Mouse (Mus musculus): ENCODE results near the gene Pik3r1.
A peak's percentile ranks its signal among the peaks of the same experiment; 100 is the strongest.

The Pik3r1 gene

DNA sequence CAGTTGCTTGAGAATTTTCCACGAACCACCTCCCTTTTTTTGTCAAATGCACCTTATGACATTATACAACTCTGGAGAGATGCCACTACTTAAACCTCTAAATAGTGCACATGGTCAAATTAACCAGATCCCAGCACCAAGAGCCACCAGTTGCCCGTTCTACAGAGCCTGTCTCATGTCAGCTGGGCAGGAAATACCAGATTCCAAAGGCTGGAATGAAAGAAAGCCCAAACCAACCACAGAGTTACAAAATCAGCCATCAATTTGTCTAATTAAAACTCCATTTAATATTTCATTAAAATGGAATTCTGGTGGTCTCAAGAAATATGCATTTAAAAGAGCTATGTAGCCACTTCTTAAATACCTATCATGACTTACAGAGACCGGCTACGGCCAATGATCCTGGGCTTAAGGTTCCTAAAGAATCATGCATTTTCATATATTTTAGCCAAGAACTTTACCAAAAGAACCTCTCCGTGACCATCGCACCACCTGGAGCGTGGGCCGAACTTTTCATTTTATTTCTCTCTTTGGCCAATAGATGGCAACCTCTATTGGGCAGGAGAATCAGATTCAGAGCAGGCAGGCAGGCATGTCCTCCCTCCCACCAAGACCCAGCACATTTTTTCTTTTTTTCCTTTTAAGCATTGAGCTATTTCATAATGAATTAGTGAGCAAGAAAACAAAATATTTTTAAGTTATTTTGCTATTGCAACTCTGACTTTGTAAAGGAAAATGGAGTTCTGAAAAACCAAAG, 32.5 kb downstream of the Pik3r1 start:
- DNase-seq = no peak

DNA sequence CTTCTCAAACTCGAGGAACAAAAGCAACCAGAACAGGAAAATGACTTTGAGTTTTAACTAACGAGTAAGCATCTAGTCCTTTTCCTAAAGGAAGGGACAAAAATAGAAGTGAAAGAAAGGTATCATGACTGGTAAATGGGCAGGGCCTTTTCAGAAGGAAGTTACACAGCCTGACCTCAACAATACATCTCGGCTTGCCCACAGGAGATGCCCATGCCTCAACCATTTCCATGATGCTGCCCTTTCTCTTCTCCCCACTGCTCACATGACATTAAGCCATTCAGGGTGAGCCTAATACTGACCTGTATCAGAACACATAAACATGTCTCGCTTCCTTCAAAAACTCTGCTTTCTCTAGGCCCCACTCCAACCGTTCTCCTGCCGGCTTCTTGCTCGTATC, 33.8 kb downstream of the Pik3r1 start:
- no peak for DNase-seq

DNA sequence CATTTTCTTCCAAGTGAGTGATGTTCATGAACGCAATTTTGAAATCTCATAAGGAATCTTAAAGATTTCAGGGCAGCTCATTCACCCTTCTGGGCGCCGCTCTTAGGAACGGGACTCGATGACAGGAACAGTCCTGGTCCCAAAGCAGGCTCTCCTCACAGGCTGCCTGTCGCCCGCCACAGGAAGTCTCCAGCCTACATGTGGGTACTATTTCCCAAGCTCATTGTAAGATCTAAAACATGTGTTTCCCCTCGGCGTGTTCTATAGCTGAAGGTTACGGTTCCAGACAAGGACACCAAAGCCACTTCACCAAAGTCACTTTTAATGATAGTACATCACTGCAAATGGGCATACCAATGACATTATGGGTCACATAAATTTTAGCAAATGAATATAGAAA, 35.3 kb downstream of the Pik3r1 start:
- no peak for DNase-seq

DNA sequence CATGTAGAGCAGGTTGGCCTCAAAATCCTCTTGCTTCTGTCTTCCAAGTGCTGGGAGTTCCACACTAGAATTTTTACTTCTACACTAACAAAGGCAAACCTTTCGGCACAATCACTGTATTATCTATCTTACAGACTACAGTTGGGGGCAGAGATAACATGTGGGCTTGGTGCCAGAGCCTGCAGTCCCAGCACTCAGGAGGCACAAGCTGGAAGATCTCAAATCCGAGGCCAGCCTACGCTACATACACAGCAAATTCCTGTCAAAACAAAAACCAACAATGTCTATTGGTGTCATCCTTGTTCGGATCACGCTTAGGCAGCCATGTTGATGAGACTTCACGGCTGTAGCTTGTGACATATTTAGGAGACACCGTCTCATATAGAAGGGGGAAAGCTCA, 36.2 kb downstream of the Pik3r1 start:
- no peak for DNase-seq

DNA sequence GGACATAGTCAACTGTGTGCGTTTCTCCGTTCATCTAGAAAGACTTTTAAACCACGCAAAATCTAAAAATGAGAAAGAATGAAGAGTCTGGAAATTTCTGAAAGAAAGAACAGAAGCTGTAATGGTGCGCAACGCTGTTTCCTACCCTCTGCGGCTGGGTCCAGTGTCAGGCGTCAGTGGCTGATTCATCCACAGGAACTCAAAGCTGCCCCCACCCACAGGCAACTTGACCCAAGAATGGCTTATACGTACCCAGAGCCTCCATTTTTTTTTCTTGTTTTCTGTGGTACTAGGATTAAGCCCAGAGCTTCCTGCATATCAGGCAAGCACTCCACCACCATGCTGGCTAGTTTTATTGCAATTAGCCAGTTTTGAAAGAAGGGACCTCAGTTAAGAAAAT, 37.7 kb downstream of the Pik3r1 start:
- DNase-seq = no peak

DNA sequence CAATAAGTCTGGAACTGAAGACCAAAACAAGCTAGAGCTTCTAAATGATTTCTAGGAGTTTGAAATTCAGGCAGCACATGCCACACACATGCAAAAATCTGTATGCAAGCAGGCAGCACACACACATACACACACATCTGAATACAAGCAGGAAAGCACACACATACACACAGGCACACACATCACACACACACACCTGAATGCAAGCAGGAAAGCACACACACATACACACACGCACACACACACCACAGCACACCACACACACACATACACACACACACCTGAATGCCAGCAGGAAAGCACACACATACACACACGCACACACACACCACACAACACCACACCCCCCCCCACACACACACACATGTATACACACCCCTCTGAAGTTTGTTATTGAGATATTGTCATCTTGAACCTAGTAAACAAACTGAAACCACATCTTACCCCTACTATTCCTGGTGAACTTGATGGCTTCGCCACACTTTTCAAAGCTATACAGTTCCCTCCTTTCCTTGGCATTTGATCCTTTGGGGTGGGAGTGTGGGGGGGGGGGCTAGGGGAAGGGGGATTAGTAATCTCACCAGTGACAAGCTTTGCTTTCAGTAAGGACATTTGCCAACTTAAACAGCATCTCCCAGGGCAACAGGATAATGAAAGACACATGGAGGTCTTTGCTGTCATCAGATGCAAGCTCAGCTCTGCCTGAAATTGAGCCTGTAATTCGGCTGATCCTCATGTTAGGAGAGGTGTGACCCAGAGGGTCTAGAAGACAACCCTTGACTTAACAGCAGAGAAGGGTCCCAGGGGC, 38.6 kb downstream of the Pik3r1 start:
- no peak for DNase-seq

DNA sequence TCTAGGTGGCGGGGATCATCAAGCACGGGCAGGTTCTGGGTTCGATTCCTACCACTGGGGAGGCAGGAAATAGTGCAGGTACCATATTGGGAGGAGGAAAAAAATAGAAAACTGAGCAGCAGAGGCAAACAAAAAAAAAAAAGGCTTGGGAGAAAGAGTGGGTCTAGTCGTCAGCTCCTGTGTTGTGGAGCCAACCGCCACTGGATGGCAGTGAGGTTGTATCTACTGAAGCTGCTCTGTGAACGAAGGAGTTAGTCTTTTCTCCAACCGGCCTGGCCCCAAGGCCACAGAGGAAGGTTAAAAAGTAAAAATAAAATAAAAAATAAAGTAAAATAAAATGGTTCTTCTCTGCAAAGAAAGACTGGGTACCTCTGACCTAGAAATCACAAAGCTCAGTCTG, 39.2 kb downstream of the Pik3r1 start:
- peak; percentile 44 for DNase-seq

DNA sequence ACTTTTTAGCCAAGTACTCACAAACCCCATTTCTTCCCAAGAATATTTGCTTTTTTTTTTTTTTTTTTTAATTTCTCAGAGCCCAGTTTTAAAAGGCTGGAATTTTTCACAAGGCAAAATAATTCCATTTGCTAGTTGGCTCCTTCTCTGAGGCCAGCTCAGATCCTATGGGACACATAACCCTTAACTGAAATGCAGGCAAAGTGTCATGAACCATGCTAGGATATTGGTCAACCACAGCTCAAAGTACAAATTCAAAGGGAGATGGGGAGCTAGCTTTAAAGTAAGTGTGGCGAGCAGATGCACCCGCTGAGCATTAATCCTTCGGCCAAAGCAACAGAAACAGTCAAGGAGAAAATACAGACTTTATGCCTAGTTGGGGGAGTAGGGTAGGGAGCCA, 39.7 kb downstream of the Pik3r1 start:
- DNase-seq = no peak

DNA sequence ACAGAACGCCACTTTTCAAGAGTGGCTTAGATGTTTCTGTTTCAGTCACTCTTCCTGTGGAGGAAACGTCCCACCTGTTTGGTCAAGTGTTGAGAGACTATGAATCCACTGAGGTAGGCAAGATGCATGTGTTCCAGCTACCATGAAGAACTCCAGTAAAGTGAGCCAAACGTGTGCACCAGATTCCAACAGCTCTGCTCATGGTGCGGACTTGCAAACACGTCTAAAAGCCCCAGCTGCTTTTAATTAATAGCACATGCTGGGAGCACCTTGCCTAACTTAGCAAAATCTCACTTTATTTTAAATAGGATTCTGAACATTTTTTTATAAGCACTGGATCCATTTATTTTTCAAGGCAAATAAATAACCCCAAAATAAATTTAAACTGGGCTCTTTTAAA, 40.2 kb downstream of the Pik3r1 start:
- DNase-seq = no peak

DNA sequence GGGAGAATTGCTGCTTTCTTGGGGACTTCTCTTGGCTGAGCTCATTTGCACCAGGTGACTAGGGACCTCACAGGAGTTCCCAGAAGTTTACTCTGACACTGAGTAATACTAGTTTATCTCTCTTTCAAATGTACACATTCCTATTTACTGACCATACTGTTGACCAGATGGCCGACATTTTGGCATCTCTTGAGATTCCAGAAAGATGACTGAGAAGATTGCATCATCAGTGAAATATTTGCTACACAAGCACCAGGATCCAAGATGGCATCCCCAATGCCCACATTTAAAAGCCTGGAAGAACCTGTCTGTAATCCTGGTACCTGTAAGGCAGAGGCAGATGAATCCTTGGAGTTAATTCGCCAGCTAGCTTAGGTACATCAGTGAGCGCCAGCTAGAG, 41.1 kb downstream of the Pik3r1 start:
- DNase-seq = no peak

DNA sequence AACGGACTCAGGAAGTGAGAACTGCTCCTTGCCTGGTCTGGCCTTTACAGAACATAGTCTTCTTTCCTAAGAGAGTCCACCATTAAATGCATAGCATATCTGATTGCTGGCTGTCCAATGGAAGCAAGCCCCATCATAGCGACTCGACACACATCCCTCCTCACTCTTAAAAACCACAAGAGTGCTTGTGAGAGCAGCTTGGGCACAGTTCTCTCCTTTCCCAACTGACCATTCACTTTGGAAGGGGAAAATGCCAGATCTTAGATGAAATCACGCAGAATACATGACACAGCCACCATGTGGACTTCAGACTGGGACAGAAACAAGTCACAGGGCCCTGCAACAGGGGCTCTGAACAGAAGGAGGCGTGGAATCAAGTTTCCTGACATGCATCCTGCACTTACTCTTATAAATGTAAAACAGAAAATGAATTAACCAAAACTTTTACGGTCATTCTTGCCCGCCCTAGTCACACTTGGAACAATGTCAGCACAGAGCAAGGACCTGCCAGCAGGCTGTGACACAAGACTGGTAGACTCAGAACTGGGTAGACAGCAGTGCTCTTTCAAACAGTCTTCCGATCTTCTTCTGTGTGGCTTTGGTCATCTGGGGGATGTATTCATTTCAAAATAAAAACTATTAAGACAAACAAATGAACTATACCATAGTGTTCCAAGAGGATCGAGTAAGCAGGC, 46.0 kb downstream of the Pik3r1 start:
- DNase-seq = no peak

DNA sequence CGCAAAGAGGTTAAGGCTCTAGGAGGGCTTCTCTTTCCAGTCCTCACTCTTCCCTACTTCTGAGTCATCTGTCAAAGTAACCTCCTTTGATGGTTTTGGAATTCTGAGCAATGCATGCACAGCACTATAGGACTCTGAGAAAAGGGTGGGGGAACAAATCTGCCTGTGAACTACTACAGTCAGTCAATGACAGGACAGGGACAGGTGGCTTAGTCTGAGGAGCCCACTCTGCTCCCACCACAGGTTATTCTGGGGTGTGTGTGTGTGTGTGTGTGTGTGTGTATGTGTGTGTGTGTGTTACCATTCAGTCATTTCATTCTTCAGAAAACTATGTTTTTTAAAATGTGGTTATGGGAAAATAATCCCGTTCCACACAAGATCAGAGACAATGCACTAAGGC, 46.9 kb downstream of the Pik3r1 start:
- DNase-seq = no peak

DNA sequence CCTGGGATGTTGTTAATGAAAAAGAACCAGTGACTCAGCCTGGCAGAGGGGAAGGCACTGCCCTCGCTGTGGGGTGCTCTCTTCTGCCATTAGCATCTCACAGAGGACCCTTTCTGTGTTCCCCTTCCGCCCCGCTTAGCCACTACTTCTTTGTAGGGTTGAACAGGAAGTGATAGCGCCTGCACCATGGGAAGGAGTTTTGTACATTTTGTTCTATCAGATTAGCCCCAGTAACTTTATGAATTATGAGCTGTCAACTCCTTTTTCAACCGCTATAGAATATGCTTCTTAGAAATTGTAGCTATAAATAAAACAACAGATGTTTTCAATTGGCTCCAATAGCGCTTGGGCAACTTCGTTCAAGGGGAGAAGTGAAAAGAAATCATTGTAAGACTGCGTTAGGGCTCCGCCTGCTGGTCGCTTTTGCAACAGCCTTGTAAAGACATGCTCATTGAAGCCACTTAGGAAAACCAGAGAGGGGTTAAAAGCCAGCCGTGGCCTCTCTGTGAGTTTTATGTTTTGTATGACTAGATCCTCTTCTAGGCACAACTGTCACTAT, 48.6 kb downstream of the Pik3r1 start:
- peak; percentile 73 for DNase-seq

DNA sequence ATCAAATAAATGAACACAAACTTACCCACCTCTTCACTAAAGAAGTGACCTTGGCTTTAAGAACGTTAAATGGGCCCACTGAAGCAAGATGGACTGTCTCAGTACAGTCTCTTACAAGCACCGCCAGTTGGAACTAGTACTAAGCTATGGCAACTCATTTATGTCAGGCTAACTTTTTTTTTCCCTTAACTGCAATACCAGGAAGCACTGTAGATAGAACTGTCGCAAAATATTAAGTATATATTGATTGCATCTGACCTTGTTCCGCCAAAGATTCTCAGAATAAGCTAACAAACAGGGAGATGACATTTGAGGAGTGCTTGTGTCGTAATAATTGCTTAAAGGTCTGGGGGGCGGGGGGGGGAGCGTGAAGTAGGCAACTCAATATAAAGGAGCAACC, 49.3 kb downstream of the Pik3r1 start:
- DNase-seq = no peak

DNA sequence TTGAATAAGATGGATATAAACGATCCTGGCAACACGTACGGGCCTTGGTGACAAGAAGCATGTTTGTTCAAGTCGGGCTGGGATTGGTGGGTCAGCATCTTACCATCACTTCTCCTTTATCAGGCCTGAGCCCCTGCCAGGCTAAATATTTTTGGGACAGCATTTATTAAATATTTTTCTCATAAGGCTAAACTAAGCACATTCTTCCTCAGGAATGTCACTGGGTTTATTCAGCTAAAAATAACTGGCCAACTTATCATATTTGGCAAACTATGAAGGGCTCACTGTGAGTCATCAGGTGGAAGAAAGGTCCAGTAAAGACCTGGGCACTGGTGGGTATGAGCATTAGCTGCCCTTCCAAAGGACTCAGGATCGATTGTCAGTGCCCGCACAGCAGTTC, 50.2 kb downstream of the Pik3r1 start:
- DNase-seq = no peak

DNA sequence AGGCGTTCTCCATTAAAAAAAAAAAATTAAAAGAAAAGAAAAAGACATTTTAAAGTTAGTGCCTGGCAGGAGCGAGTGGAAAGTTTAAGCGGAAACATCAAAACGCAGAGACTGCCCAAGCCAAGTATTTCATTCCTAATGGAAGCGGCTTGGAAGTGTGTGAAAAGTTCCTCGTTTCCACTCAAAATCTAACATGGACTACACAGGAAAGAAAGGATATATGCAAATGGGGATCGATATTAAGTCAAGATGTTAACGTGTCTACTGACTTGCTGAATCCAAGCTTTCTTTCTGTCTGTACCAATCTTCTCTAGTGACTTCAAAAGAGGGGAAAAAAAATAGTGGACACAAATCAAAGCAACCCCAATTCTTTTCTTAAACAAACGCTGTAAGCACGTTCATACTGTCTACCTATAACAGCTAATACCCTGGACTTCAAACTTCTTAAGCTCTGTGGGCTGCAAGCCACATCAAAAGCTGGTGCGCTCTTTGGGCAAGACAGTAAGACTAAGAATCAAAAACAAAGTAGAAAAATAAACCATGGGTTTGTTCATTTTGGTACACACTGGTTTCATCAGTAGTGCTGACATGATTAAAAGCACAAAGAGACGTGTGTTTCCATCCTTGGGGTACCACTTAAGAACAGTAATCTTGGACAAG, 54.5 kb downstream of the Pik3r1 start:
- DNase-seq = no peak

DNA sequence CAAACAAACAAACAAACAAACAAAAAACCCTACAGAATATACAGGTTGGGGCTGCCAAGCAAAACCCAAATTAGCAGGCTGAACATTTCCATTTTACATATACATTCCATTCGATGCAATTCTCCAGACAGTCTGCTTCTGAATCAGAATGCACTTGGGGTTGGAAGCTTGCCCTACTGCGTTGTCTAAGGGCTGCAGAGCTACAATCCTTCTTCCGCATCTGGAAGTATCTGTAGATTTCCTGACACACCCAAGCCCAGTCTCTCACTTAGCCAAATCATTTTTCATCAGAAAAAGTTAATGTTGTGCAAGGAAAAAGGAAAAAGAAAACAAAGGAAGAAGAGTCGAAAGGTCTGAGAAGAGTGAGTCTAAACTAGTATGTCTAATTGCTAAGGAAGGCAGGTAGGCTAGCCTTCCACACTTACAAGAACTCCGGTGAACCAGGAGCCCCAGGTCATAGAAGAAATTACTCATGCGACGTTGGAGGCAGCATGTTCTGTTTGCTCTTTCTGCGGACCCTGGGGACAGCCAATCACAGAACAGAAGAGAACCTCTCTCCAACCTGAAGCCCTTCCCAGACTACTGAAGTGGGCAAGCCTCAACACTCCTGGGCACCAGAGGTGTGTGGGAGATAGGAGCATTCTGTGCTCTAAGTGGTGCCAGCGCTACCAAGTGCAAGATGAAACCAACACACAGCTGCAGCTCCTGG, 55.1 kb downstream of the Pik3r1 start:
- DNase-seq = no peak

DNA sequence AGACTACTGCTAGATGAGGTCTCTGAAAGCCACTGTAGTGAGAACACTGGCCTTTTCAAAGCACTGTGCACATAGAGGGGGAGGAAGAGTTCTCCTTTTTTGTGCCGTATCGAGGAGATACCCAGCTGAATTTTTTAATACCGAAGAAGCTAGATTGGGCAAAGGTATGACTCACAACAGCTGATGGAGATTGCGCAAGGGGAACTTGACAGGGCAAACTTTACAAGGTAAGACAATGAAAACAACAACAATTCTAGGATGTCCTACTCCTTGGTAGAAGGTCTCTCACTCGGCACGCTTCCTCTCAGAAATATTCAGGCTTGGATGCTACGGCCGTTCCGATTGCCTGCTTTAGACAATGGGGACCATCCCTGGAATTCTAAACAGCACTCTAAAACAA, 55.9 kb downstream of the Pik3r1 start:
- DNase-seq = no peak

DNA sequence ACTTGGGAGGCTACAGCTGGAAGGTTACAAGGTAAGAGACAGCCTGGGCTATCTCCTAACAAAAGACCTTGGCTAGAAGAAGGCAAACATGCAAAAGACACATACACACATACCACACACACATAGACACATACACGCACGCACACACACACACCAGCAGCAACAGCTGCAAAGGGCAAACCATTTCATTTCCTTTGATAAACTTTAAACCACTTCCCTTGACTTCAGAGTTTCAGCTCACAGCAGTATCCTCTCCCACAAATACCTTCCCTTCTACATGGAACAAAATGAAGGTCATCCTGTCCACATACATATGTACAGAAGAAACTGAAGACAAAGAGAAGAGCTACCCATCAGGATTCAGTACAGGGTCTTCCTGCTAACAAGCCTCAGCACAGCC, 56.7 kb downstream of the Pik3r1 start:
- DNase-seq = no peak

DNA sequence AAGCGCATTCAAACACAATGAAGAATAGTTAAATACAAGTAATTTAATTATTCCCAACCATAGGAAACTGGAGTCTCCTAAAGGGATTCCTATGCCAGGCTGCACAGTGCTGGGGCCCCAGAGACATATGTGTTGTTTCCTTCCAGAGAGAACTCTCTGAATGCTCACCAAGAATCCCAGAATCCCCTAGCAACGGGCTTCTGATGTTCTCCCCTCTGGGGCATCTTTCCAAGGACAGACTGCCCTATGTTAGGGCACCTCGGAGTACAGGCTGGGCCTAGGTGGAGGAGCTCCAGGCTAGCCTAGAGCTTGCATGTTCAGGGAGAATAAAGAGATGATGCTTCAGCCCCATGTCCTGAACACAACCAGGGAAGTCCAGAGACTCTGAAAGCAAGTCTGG, 58.2 kb downstream of the Pik3r1 start:
- no peak for DNase-seq

DNA sequence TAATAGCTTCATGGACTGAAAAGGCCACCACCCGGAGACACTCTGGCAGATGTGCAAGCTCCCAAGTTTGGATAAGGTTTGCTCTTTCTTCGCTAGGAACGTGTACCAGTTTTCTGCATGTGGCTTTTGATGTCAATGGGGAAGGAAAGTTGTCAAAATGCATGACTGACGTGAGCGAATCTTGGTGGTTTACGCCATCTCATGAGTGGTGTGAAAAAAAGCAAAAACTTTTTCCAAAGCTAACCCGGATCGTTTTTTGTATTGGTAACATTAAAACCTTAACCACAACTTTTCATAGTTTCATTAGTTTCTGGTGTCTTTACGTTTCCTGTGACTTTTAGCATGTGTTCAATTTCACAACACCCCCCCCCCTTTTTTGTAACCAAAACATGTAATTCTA, 60.8 kb downstream of the Pik3r1 start:
- no peak for DNase-seq

DNA sequence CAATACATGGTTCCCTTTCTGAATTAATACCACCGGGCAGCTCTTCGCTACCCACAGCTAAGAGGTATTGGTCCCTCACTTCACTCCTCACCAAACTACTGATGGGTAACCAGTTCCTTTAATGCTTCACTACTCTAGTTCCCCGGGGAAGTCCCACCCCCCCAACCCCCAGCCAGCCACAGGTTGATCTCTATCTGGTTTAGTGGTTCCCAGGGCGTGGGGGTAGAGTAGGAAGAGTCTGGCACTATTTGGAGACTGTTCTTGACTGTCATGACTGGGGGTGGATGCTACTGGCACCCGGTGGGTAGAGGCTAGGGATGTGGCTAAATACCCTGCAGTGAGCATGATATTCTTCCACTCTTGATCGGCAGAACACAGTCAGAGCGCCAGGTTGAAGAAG, 61.6 kb downstream of the Pik3r1 start:
- no peak for DNase-seq

Data from layer of hippocampus, adult 9-11 months (tissue).